9 mouse cellular contexts compared by ENCODE assay signal in the genomic region with DNA sequence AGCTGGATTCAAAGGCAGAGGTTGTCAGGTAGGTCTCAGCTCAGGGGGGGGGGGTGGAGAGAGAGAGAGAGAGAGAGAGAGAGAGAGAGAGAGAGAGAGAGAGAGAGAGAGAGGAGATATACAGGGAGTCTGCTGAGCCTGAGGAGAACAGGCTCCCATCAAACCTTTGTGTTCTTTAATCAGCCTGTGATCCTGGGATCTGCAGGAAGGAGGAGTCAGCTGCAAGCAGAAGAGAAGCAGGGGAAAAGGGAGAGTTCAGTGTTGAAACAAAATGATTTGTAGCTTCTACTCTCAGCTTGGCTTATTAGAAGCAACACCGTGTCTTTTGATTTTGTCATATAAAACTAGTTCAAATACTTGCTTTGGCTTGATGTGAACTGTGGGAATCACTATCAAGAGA. TPM values are rescaled to one million over a fixed set of nuclear protein-coding genes. Genes with fewer than 3 reads are reported as not detected.
DNase-seq lines count a peak whose midpoint lies in the region; ATAC-seq and TF ChIP-seq lines count a peak whose summit lies in the region.
"Had no signal": no experiment of that assay in that cellular context is flagged by ENCODE, and none has a peak within 500 bp of the region (broad histone marks: within the 10 kb centered on the region; RNA-seq: fewer than 3 reads in every experiment).

A gene (minus strand): TSS at position 168 of the 400 bp plus-strand sequence.

- H3K27ac ChIP-seq in kidney, embryonic 14.5 days (ENCODE audit: low read depth, low read length): no peak within 1 kb of the TSS
- no peak within 1 kb of the TSS for H3K27ac ChIP-seq in embryonic facial prominence, embryonic 10.5 days (replicated peaks)
- H3K27ac ChIP-seq in hindbrain, embryonic 14.5 days: no peak within 1 kb of the TSS
- no peak within 1 kb of the TSS for H3K27ac ChIP-seq in midbrain, embryonic 14.5 days (replicated peaks; ENCODE audit: low read depth, low read length)
- no peak within 1 kb of the TSS for H3K27ac ChIP-seq in cerebellum, adult 2 months (ENCODE audit: insufficient read depth, low read length)

- peak within 1 kb of the TSS; percentile 40 for H3K4me3 ChIP-seq in kidney, embryonic 14.5 days (ENCODE audit: low read length)
- H3K4me3 ChIP-seq in embryonic facial prominence, embryonic 10.5 days: peak within 1 kb of the TSS; percentile 63
- H3K4me3 ChIP-seq in hindbrain, embryonic 14.5 days (replicated peaks; ENCODE audit: low read length): peak within 1 kb of the TSS; percentile 56
- peak within 1 kb of the TSS; percentile 56 for H3K4me3 ChIP-seq in midbrain, embryonic 14.5 days (replicated peaks; ENCODE audit: low read depth, low read length)
- no peak within 1 kb of the TSS for H3K4me3 ChIP-seq in cerebellum, adult 2 months (replicated peaks; ENCODE audit: insufficient read depth, low read depth, low read length)

- TF ChIP-seq CTCF in cerebellum, adult 2 months (IDR thresholded peaks at IDR 0.05; ENCODE audit: borderline replicate concordance, insufficient read depth, low read depth, low read length): no peak

- no peak for TF ChIP-seq POLR2A in cerebellum, adult 2 months (IDR thresholded peaks at IDR 0.05; ENCODE audit: borderline replicate concordance, insufficient read depth, low read length)

- no peak for DNase-seq in kidney, adult 11 months
- no peak for DNase-seq in embryonic facial prominence, embryonic 10.5 days (ENCODE audit: low spot score)
- no peak for DNase-seq in hindbrain, embryonic 14.5 days (ENCODE audit: low spot score)
- DNase-seq in midbrain, embryonic 14.5 days: peak; percentile 5
- DNase-seq in cerebellum, adult 2 months: no peak
- no peak for DNase-seq in left cerebral cortex, postnatal 14 days (ENCODE audit: low spot score in 2 of 2)
- no peak for DNase-seq in urinary bladder, postnatal 36 days (ENCODE audit: low spot score in 2 of 2)
- DNase-seq: thymus, postnatal 14 days had no signal

- H3K4me2 ChIP-seq in kidney, embryonic 14.5 days (replicated peaks; ENCODE audit: low read depth, low read length): peak within 1 kb of the TSS; percentile 78
- H3K4me2 ChIP-seq in hindbrain, embryonic 14.5 days (replicated peaks): peak within 1 kb of the TSS; percentile 95
- H3K4me2 ChIP-seq in midbrain, embryonic 14.5 days (ENCODE audit: low read length): peak within 1 kb of the TSS; percentile 96

- H3K9me3 ChIP-seq in kidney, embryonic 14.5 days (ENCODE audit: control insufficient read depth, low read length): no peaks in the 10 kb centered on the region
- no peaks in the 10 kb centered on the region for H3K9me3 ChIP-seq in embryonic facial prominence, embryonic 10.5 days
- no peaks in the 10 kb centered on the region for H3K9me3 ChIP-seq in hindbrain, embryonic 14.5 days (ENCODE audit: control insufficient read depth, low read length)
- H3K9me3 ChIP-seq in midbrain, embryonic 14.5 days (ENCODE audit: control insufficient read depth, low read length): no peaks in the 10 kb centered on the region

- H3K27me3 ChIP-seq in kidney, embryonic 14.5 days (ENCODE audit: control insufficient read depth, insufficient read depth, low read length): peaks cover 11% of the 10 kb centered on the region; the same call in 1 of the 2 replicates
- peaks cover 31% of the 10 kb centered on the region for H3K27me3 ChIP-seq in embryonic facial prominence, embryonic 10.5 days (replicated peaks; ENCODE audit: low read depth, poor library complexity, severe bottlenecking)
- 0 out of 2 replicates have a peak, but pooled peaks cover 8% of the 10 kb centered on the region for H3K27me3 ChIP-seq in hindbrain, embryonic 14.5 days (ENCODE audit: control insufficient read depth, insufficient read depth, low read length)
- no peaks in the 10 kb centered on the region; the same call in 1 of the 2 replicates for H3K27me3 ChIP-seq in midbrain, embryonic 14.5 days (ENCODE audit: control insufficient read depth, insufficient read depth, low read length)
- no peaks in the 10 kb centered on the region for H3K27me3 ChIP-seq in cerebellum, adult 2 months (ENCODE audit: control insufficient read depth, insufficient read depth, low read length)

- H3K9ac ChIP-seq in kidney, embryonic 14.5 days (ENCODE audit: low read depth, low read length): no peak within 1 kb of the TSS
- peak within 1 kb of the TSS; percentile 70; the same call in 1 of the 2 replicates for H3K9ac ChIP-seq in hindbrain, embryonic 14.5 days
- H3K9ac ChIP-seq in midbrain, embryonic 14.5 days (replicated peaks; ENCODE audit: low read length): peak within 1 kb of the TSS; percentile 59; the same call in 1 of the 2 replicates

- 52% methylated on average over 1 of the region's 1 CpGs for WGBS in kidney, embryonic 14.5 days
- 79% methylated on average over 1 of the region's 1 CpGs for WGBS in embryonic facial prominence, embryonic 10.5 days
- WGBS in hindbrain, embryonic 14.5 days: 82% methylated on average over 1 of the region's 1 CpGs
- 73% methylated on average over 1 of the region's 1 CpGs for WGBS in midbrain, embryonic 14.5 days
- 74% methylated on average over 1 of the region's 1 CpGs for WGBS in cerebellum, adult 2 months

- no peaks in the 10 kb centered on the region for H3K4me1 ChIP-seq in kidney, embryonic 14.5 days (ENCODE audit: control insufficient read depth, insufficient read depth, low read length)
- peaks cover 10% of the 10 kb centered on the region for H3K4me1 ChIP-seq in embryonic facial prominence, embryonic 10.5 days
- peaks cover 8% of the 10 kb centered on the region; the same call in 1 of the 2 replicates for H3K4me1 ChIP-seq in hindbrain, embryonic 14.5 days (replicated peaks; ENCODE audit: control insufficient read depth, insufficient read depth, low read length)
- H3K4me1 ChIP-seq in midbrain, embryonic 14.5 days (ENCODE audit: control insufficient read depth, insufficient read depth, low read length): peaks cover 7% of the 10 kb centered on the region; the same call in 1 of the 2 replicates
- H3K4me1 ChIP-seq in cerebellum, adult 2 months (ENCODE audit: control insufficient read depth, insufficient read depth, low read length): no peaks in the 10 kb centered on the region; the same call in 1 of the 2 replicates

- intact Hi-C loops in left cerebral cortex, postnatal 14 days (cut with DNase I): no loop called here

- ATAC-seq in kidney, embryonic 14.5 days (ENCODE audit: low FRiP score, low TSS enrichment): no peak
- no peak for ATAC-seq in hindbrain, embryonic 14.5 days (ENCODE audit: low FRiP score)
- ATAC-seq in midbrain, embryonic 14.5 days (ENCODE audit: low FRiP score, low TSS enrichment): no peak

- H3K36me3 ChIP-seq in kidney, embryonic 14.5 days (ENCODE audit: control insufficient read depth, insufficient read depth, low read length): no peaks in the 10 kb centered on the region
- H3K36me3 ChIP-seq in embryonic facial prominence, embryonic 10.5 days (replicated peaks): no peaks in the 10 kb centered on the region
- no peaks in the 10 kb centered on the region for H3K36me3 ChIP-seq in hindbrain, embryonic 14.5 days (replicated peaks; ENCODE audit: control insufficient read depth, insufficient read depth)
- H3K36me3 ChIP-seq in midbrain, embryonic 14.5 days (ENCODE audit: control insufficient read depth, insufficient read depth, low read length): no peaks in the 10 kb centered on the region

RNA-seq across cellular contexts. Expression of the gene that starts here (rescaled TPM):
- not detected in 2 replicates for polyA plus RNA-seq in kidney, embryonic 14.5 days (2014; fragmentation: Nextera tagmentation; extraction: Ambion mirVana)
- polyA plus RNA-seq in embryonic facial prominence, embryonic 10.5 days (2016; fragmentation: Nextera tagmentation; extraction: Ambion mirVana): 0.05 and 0.15 TPM in 2 replicates
- 2.9 and 3.4 TPM in 2 replicates for polyA plus RNA-seq in hindbrain, embryonic 14.5 days (2014; fragmentation: Nextera tagmentation; extraction: Ambion mirVana)
- polyA plus RNA-seq in midbrain, embryonic 14.5 days (2014; fragmentation: Nextera tagmentation; extraction: Ambion mirVana): 2.4 and 3.2 TPM in 2 replicates
- 0.68 and 1.2 TPM in 2 replicates for polyA plus RNA-seq in cerebellum, adult 2 months (2012; rRNA removed)
- total RNA-seq in left cerebral cortex, postnatal 14 days (2021): 1 to 10 TPM in 1 of 2 experiments, under 1 TPM in 1; 0.68 to 1.8 TPM
